Mouse (Mus musculus) frontal cortex, adult (tissue): ENCODE measurements around the gene Gstt4.
"Not testable (repeated sequence)": the region's sequence is repeated elsewhere in the genome, so short reads cannot be mapped to it uniquely, and the experiment has no call there.

Source experiments
- ATAC-seq: cut with Nextera tagmentation; 2 replicates; pipeline ENCODE4 v1.9.2; 2017; ENCODE audit warnings: mild to moderate bottlenecking, moderate library complexity, mixed read lengths; ENCODE audit not compliant: low TSS enrichment

The Gstt4 gene

GRCm38 (mm10) chr10:75822443-75822842 is at the start of gene Gstt4:
Gene Gstt4, minus strand, starts transcription at chr10:75822543.
- no peak for ATAC-seq

GRCm38 (mm10) chr10:75861587-75861986 is 39.2 kb upstream of the Gstt4 start:
- no peak for ATAC-seq

GRCm38 (mm10) chr10:75860746-75861145 is 38.4 kb upstream of the Gstt4 start:
- no peak for ATAC-seq

- peak; percentile 97 for ATAC-seq
These were observed 37.6 kb upstream of the Gstt4 start, which contains the start of gene Mif for GRCm38 (mm10) chr10:75859786-75860470. Gene Mif, minus strand, starts transcription at chr10:75860240.

GRCm38 (mm10) chr10:75859107-75859746 is 36.9 kb upstream of the Gstt4 start:
- ATAC-seq: no peak

- ATAC-seq: no peak
These were observed 35.3 kb upstream of the Gstt4 start for GRCm38 (mm10) chr10:75857598-75857997.

GRCm38 (mm10) chr10:75856976-75857375 is 34.6 kb upstream of the Gstt4 start:
- ATAC-seq: no peak

- ATAC-seq: no peak
These were observed 34.0 kb upstream of the Gstt4 start for GRCm38 (mm10) chr10:75856155-75856907.

- ATAC-seq: no peak
These were observed 33.2 kb upstream of the Gstt4 start for GRCm38 (mm10) chr10:75855416-75855981.

- no peak; the same call in 1 of the 2 replicates for ATAC-seq
These were observed 32.4 kb upstream of the Gstt4 start for GRCm38 (mm10) chr10:75854791-75855190.

GRCm38 (mm10) chr10:75854096-75854495 is 31.8 kb upstream of the Gstt4 start:
- ATAC-seq: no peak

GRCm38 (mm10) chr10:75853452-75853851 is 31.1 kb upstream of the Gstt4 start:
- peak; percentile 58 for ATAC-seq

GRCm38 (mm10) chr10:75852539-75853125 is 30.3 kb upstream of the Gstt4 start:
- ATAC-seq: no peak

- ATAC-seq: no peak
These were observed 29.3 kb upstream of the Gstt4 start for GRCm38 (mm10) chr10:75851681-75852080.

- no peak for ATAC-seq
These were observed 28.7 kb upstream of the Gstt4 start for GRCm38 (mm10) chr10:75851076-75851475.

GRCm38 (mm10) chr10:75848382-75848781 is 26.0 kb upstream of the Gstt4 start:
- ATAC-seq: no peak

GRCm38 (mm10) chr10:75845306-75845930 is 23.1 kb upstream of the Gstt4 start:
- no peak for ATAC-seq

GRCm38 (mm10) chr10:75844800-75845199 is 22.5 kb upstream of the Gstt4 start:
- no peak for ATAC-seq

- not testable (repeated sequence) for ATAC-seq
These were observed 21.6 kb upstream of the Gstt4 start for GRCm38 (mm10) chr10:75843898-75844297.

- no peak for ATAC-seq
These were observed 16.7 kb upstream of the Gstt4 start for GRCm38 (mm10) chr10:75839092-75839491.

- ATAC-seq: peak; percentile 83
These were observed 15.0 kb upstream of the Gstt4 start, which contains the start of gene Gstt2 for GRCm38 (mm10) chr10:75837248-75837759. Gene Gstt2, minus strand, starts transcription at chr10:75837424.
